Mouse (Mus musculus) embryonic facial prominence, embryonic 13.5 days (tissue): ENCODE results near the gene Nkpd1. TPM values are rescaled to one million over a fixed set of nuclear protein-coding genes. Genes with fewer than 3 reads are reported as not detected.

Source experiments
- ATAC-seq: fragments of 200-750 bp; cut with Nextera tagmentation; 2 replicates; pipeline ENCODE4 v1.8.0; 2017; ENCODE audit warnings: low read depth; ENCODE audit not compliant: insufficient number of reproducible peaks, insufficient read depth, low FRiP score, low TSS enrichment
- H3K27ac ChIP-seq: fragments of 300-500 bp; sonication (generic); 2 replicates; pipeline ENCODE4 v1.5.1; 2015; ENCODE audit warnings: moderate library complexity, mild to moderate bottlenecking, inconsistent platforms
- H3K27me3 ChIP-seq: fragments of 300-500 bp; sonication (generic); 2 replicates; pipeline ENCODE4 v1.6.1; 2015; ENCODE audit warnings: mild to moderate bottlenecking, inconsistent platforms
- H3K36me3 ChIP-seq: fragments of 300-500 bp; sonication (generic); 2 replicates; pipeline ENCODE4 v1.6.1; 2015; ENCODE audit warnings: mild to moderate bottlenecking, inconsistent platforms
- H3K4me1 ChIP-seq: fragments of 300-500 bp; sonication (generic); 2 replicates; pipeline ENCODE4 v1.6.1; 2015; ENCODE audit warnings: inconsistent platforms
- H3K4me2 ChIP-seq: fragments of 300-500 bp; sonication (generic); 2 replicates; pipeline ENCODE4 v1.6.1; 2015; ENCODE audit warnings: moderate library complexity, mild to moderate bottlenecking, inconsistent platforms
- H3K4me3 ChIP-seq: fragments of 300-500 bp; sonication (generic); 2 replicates; pipeline ENCODE4 v1.5.1; 2015; ENCODE audit warnings: mild to moderate bottlenecking, inconsistent platforms
- H3K9ac ChIP-seq: fragments of 300-500 bp; sonication (generic); 2 replicates; pipeline ENCODE4 v1.6.1; 2015; ENCODE audit warnings: mild to moderate bottlenecking, inconsistent platforms
- H3K9me3 ChIP-seq: fragments of 300-500 bp; sonication (generic); 2 replicates; pipeline ENCODE4 v1.6.1; 2016; ENCODE audit warnings: inconsistent platforms
- WGBS: fragments of 180-500 bp; shearing (Covaris S2); methylation state at CpG from one replicate; pipeline ENCODE4 v1.1.7; 2015; ENCODE audit warnings: mixed read lengths; 5-methylcytosine and 5-hydroxymethylcytosine counted together
- polyA plus RNA-seq: library from polyadenylated mRNA; unstranded; fragments of >200 nt; fragmentation: Nextera tagmentation; extraction: Ambion mirVana; gene quantifications from 2 replicates; pipeline ENCODE4 v1.2.1, GENCODE M21; 2015

Gene Nkpd1
- polyA plus RNA-seq, 1 experiment from 2014 or later = 0.08 TPM

DNA sequence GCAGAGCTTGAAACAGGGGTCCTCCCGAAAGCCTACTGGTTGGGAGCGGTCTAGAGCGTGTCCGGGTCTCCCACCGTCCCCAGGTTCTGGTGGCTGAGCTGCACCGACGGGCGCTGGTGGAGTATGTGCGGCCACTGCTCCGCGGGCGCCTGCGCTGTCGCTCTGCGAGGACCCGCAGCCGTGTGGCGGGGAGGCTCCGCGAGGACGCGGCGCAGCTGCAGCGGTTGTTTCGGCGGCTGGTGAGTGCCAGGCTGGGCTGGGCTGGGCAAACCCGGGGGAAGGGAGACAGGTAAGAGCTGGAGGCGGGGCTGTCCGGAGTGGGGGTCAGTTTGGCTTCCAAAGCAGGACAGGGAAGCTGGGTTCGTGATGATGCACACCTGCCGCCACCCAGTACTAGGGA, 28.1 kb upstream of the Nkpd1 start:
- Histone ChIP-seq H3K36me3 (no peaks in the 10 kb centered on the region), H3K4me3 (peak overlapping the region; percentile 32), H3K9ac (0 out of 2 replicates have a peak overlapping the region, but pooled peaks have one; percentile 27), H3K4me1 (peaks cover 13% of the 10 kb centered on the region), H3K27ac (no peak overlapping the region), H3K27me3 (peaks cover 73% of the 10 kb centered on the region), H3K4me2 (peak overlapping the region; percentile 50), H3K9me3 (no peaks in the 10 kb centered on the region)
- ATAC-seq = no peak
- WGBS = 1% methylated on average over 31 of the region's 31 CpGs

DNA sequence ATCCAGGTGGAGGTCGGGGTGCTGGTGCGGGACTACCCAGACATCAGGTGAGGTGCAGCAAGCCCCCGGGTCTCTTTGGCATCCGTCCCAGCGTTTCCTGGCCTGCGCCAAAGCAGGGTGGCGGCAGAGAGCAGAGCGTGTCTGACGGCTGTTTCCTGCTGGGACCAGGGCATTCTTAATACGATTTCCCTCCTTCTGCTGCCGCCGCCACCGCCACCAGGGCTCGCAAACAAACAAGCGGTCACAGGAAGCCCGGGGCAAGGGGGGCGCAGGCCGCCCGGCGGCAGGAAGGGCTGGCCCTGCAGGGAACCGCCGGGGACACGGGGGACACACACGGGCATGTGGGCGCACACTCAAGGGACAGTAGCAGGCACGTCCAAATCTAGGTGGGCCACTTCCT, 25.9 kb upstream of the Nkpd1 start:
- Histone ChIP-seq H3K4me2 (peak overlapping the region; percentile 53), H3K4me1 (peaks cover 25% of the 10 kb centered on the region), H3K4me3 (peak overlapping the region; percentile 29), H3K36me3 (no peaks in the 10 kb centered on the region), H3K27me3 (peaks cover 65% of the 10 kb centered on the region), H3K27ac (peak overlapping the region; percentile 48; the same call in 1 of the 2 replicates), H3K9me3 (no peaks in the 10 kb centered on the region), H3K9ac (peak overlapping the region; percentile 66)
- ATAC-seq = no peak
- WGBS = 2% methylated on average over 26 of the region's 26 CpGs

GRCm38 (mm10) chr7:19494751-19495474, 22.7 kb upstream of the Nkpd1 start:
- ATAC-seq = no peak
- H3K27me3 ChIP-seq = peaks cover 33% of the 10 kb centered on the region
- no peaks in the 10 kb centered on the region for H3K9me3 ChIP-seq
- 84% methylated on average over 25 of the region's 25 CpGs for WGBS
- peaks cover 19% of the 10 kb centered on the region for H3K4me1 ChIP-seq
- no peaks in the 10 kb centered on the region for H3K36me3 ChIP-seq
- H3K4me3 ChIP-seq = no peak overlapping the region
- H3K9ac ChIP-seq = no peak overlapping the region
- H3K27ac ChIP-seq = no peak overlapping the region
- no peak overlapping the region for H3K4me2 ChIP-seq

GRCm38 (mm10) chr7:19495521-19496213, 22.0 kb upstream of the Nkpd1 start:
- WGBS = 56% methylated on average over 20 of the region's 20 CpGs
- H3K4me3 ChIP-seq = no peak overlapping the region
- H3K4me2 ChIP-seq = no peak overlapping the region
- peaks cover 19% of the 10 kb centered on the region for H3K4me1 ChIP-seq
- H3K27ac ChIP-seq = no peak overlapping the region
- no peak for ATAC-seq
- H3K36me3 ChIP-seq = no peaks in the 10 kb centered on the region
- peaks cover 25% of the 10 kb centered on the region for H3K27me3 ChIP-seq
- no peak overlapping the region for H3K9ac ChIP-seq
- H3K9me3 ChIP-seq = no peaks in the 10 kb centered on the region

- no peak for ATAC-seq
- Histone ChIP-seq H3K36me3 (no peaks in the 10 kb centered on the region), H3K9ac (no peak overlapping the region), H3K4me2 (no peak overlapping the region), H3K27ac (no peak overlapping the region), H3K4me3 (no peak overlapping the region), H3K27me3 (peaks cover 20% of the 10 kb centered on the region), H3K4me1 (peaks cover 19% of the 10 kb centered on the region), H3K9me3 (no peaks in the 10 kb centered on the region)
- WGBS = 52% methylated on average over 5 of the region's 5 CpGs
Measured at GRCm38 (mm10) chr7:19496214-19496555, 21.5 kb upstream of the Nkpd1 start.

GRCm38 (mm10) chr7:19498326-19498725, 19.3 kb upstream of the Nkpd1 start:
- ATAC-seq = no peak
- Histone ChIP-seq H3K4me2 (no peak overlapping the region), H3K27ac (no peak overlapping the region), H3K9ac (no peak overlapping the region), H3K27me3 (peaks cover 2% of the 10 kb centered on the region; the same call in 1 of the 2 replicates), H3K4me3 (no peak overlapping the region), H3K9me3 (no peaks in the 10 kb centered on the region), H3K36me3 (no peaks in the 10 kb centered on the region), H3K4me1 (peaks cover 11% of the 10 kb centered on the region; the same call in 1 of the 2 replicates)
- WGBS = 75% methylated on average over 4 of the region's 4 CpGs

- no peak overlapping the region for H3K4me3 ChIP-seq
- 64% methylated on average over 12 of the region's 12 CpGs for WGBS
- H3K9me3 ChIP-seq = no peaks in the 10 kb centered on the region
- H3K36me3 ChIP-seq = no peaks in the 10 kb centered on the region
- H3K4me1 ChIP-seq = peaks cover 3% of the 10 kb centered on the region; the same call in 1 of the 2 replicates
- ATAC-seq = no peak
- H3K27ac ChIP-seq = no peak overlapping the region
- H3K9ac ChIP-seq = no peak overlapping the region
- H3K4me2 ChIP-seq = no peak overlapping the region
- H3K27me3 ChIP-seq = no peaks in the 10 kb centered on the region; the same call in 1 of the 2 replicates
Measured at GRCm38 (mm10) chr7:19500420-19501363, 16.9 kb upstream of the Nkpd1 start.

DNA sequence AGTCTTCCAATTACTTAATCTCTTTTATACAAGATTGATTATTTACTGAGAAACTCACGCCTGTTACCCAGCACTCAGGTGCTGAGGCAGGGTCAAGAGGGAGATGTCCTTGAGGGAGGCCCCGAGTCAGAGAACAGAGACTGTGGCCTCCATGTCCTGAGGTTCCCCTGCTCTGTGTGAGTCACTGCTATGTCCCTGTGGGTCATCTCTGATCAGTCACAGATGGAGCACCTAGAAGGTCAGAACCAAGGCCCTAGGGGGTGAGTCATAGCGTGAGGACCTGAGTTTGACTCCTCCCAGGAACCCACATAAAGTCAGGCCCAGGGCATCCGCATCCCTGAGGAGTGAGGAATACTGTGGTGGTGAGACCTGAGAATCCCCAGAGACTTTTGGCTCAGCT, 16.0 kb upstream of the Nkpd1 start:
- Histone ChIP-seq H3K27me3 (no peaks in the 10 kb centered on the region), H3K9ac (no peak overlapping the region), H3K27ac (no peak overlapping the region), H3K4me1 (peaks cover 6% of the 10 kb centered on the region; the same call in 1 of the 2 replicates), H3K4me3 (no peak overlapping the region), H3K4me2 (no peak overlapping the region), H3K36me3 (no peaks in the 10 kb centered on the region), H3K9me3 (no peaks in the 10 kb centered on the region)
- 57% methylated on average over 4 of the region's 4 CpGs for WGBS
- no peak for ATAC-seq

- no peak overlapping the region for H3K4me2 ChIP-seq
- H3K4me1 ChIP-seq = peaks cover 13% of the 10 kb centered on the region
- ATAC-seq = no peak
- H3K4me3 ChIP-seq = no peak overlapping the region
- no peaks in the 10 kb centered on the region for H3K36me3 ChIP-seq
- no peak overlapping the region for H3K9ac ChIP-seq
- H3K27me3 ChIP-seq = no peaks in the 10 kb centered on the region
- no peak overlapping the region for H3K27ac ChIP-seq
- WGBS = 40% methylated on average over 5 of the region's 5 CpGs
- H3K9me3 ChIP-seq = no peaks in the 10 kb centered on the region
Measured at GRCm38 (mm10) chr7:19503481-19504068, 14.1 kb upstream of the Nkpd1 start.

GRCm38 (mm10) chr7:19506326-19506725, 11.3 kb upstream of the Nkpd1 start:
- ATAC-seq = no peak
- Histone ChIP-seq H3K9ac (peak overlapping the region; percentile 89; the same call in 1 of the 2 replicates), H3K27me3 (no peaks in the 10 kb centered on the region), H3K27ac (no peak overlapping the region), H3K9me3 (no peaks in the 10 kb centered on the region), H3K4me1 (peaks cover 22% of the 10 kb centered on the region), H3K36me3 (no peaks in the 10 kb centered on the region; the same call in 1 of the 2 replicates), H3K4me2 (peak overlapping the region; percentile 96), H3K4me3 (peak overlapping the region; percentile 79)
- 29% methylated on average over 6 of the region's 6 CpGs for WGBS
